Mouse (Mus musculus): ENCODE data around the gene Peli1. TPM values are rescaled to one million over a fixed set of nuclear protein-coding genes. Genes with fewer than 3 reads are reported as not detected.
A peak's percentile ranks its signal among the peaks of the same experiment; 100 is the strongest.
"Not testable (repeated sequence)": the region's sequence is repeated elsewhere in the genome, so short reads cannot be mapped to it uniquely, and the experiment has no call there.

Gene Peli1
- total and polyA plus RNA-seq, 2 experiments from 2014 or later, result 37.3 to 37.7 TPM

GRCm38 (mm10) chr11:21175063-21175462 is 84.0 kb downstream of the Peli1 start:
- Histone ChIP-seq H3K27ac (ENCODE audit: low read depth, low read length) (no peak overlapping the region), H3K4me1 (ENCODE audit: insufficient read depth, low read length) (no peaks in the 10 kb centered on the region), H3K4me2 (ENCODE audit: low read depth, low read length, poor library complexity, severe bottlenecking) (no peak overlapping the region), H3K9ac (replicated peaks; ENCODE audit: low read length, poor library complexity, severe bottlenecking) (no peak overlapping the region), H3K4me3 (ENCODE audit: low read depth, low read length) (no peak overlapping the region), H3K36me3 (ENCODE audit: insufficient read depth, low read length) (no peaks in the 10 kb centered on the region), H3K27me3 (ENCODE audit: insufficient read depth, low read length) (no peaks in the 10 kb centered on the region), H3K9me3 (ENCODE audit: low read length) (no peaks in the 10 kb centered on the region)
- ATAC-seq (ENCODE audit: low FRiP score), result no peak
- 87% methylated on average over 7 of the region's 7 CpGs for WGBS
- DNase-seq (ENCODE audit: low spot score), result no peak
- TF ChIP-seq CTCF (IDR thresholded peaks at IDR 0.05), result no peak

- no peak overlapping the region for H3K4me2 ChIP-seq (ENCODE audit: low read depth, low read length, poor library complexity, severe bottlenecking)
- DNase-seq (ENCODE audit: low spot score) (no peak), ATAC-seq (ENCODE audit: low FRiP score) (no peak)
- no peaks in the 10 kb centered on the region for H3K27me3 ChIP-seq (ENCODE audit: insufficient read depth, low read length)
- H3K9me3 ChIP-seq (ENCODE audit: low read length), result no peaks in the 10 kb centered on the region
- H3K36me3 ChIP-seq (ENCODE audit: insufficient read depth, low read length), result no peaks in the 10 kb centered on the region
- no peak overlapping the region for H3K4me3 ChIP-seq (ENCODE audit: low read depth, low read length)
- H3K9ac ChIP-seq (replicated peaks; ENCODE audit: low read length, poor library complexity, severe bottlenecking), result no peak overlapping the region
- no peak for TF ChIP-seq CTCF (IDR thresholded peaks at IDR 0.05)
- H3K4me1 ChIP-seq (ENCODE audit: insufficient read depth, low read length), result no peaks in the 10 kb centered on the region
- H3K27ac ChIP-seq (ENCODE audit: low read depth, low read length), result no peak overlapping the region
Observed at GRCm38 (mm10) chr11:21176491-21176890, 85.4 kb downstream of the Peli1 start.

- ATAC-seq (ENCODE audit: low FRiP score), result peak; percentile 56
Observed at GRCm38 (mm10) chr11:21178343-21178742, 87.3 kb downstream of the Peli1 start.

GRCm38 (mm10) chr11:21178998-21179645 is 88.0 kb downstream of the Peli1 start:
- H3K27ac ChIP-seq (ENCODE audit: low read depth, low read length), result no peak overlapping the region
- ATAC-seq (ENCODE audit: low FRiP score) (no peak), DNase-seq (ENCODE audit: low spot score) (no peak)
- 87% methylated on average over 8 of the region's 8 CpGs for WGBS
- no peaks in the 10 kb centered on the region for H3K27me3 ChIP-seq (ENCODE audit: insufficient read depth, low read length)
- no peak overlapping the region for H3K4me2 ChIP-seq (ENCODE audit: low read depth, low read length, poor library complexity, severe bottlenecking)
- H3K4me1 ChIP-seq (ENCODE audit: insufficient read depth, low read length), result no peaks in the 10 kb centered on the region
- H3K4me3 ChIP-seq (ENCODE audit: low read depth, low read length), result no peak overlapping the region
- no peaks in the 10 kb centered on the region for H3K36me3 ChIP-seq (ENCODE audit: insufficient read depth, low read length)
- no peak overlapping the region for H3K9ac ChIP-seq (replicated peaks; ENCODE audit: low read length, poor library complexity, severe bottlenecking)
- H3K9me3 ChIP-seq (ENCODE audit: low read length), result no peaks in the 10 kb centered on the region
- TF ChIP-seq CTCF (IDR thresholded peaks at IDR 0.05), result no peak

More at GRCm38 (mm10) chr11:21178343-21178742, 87.3 kb downstream of the Peli1 start:
- no peaks in the 10 kb centered on the region for H3K27me3 ChIP-seq (ENCODE audit: insufficient read depth, low read length)
- H3K9me3 ChIP-seq (ENCODE audit: low read length), result no peaks in the 10 kb centered on the region
- 45% methylated on average over 4 of the region's 4 CpGs for WGBS
- peak; percentile 74 for DNase-seq (ENCODE audit: low spot score)
- H3K36me3 ChIP-seq (ENCODE audit: insufficient read depth, low read length), result no peaks in the 10 kb centered on the region
- H3K4me2 ChIP-seq (ENCODE audit: low read depth, low read length, poor library complexity, severe bottlenecking), result no peak overlapping the region
- no peaks in the 10 kb centered on the region for H3K4me1 ChIP-seq (ENCODE audit: insufficient read depth, low read length)
- TF ChIP-seq CTCF (IDR thresholded peaks at IDR 0.05), result peak; percentile 90
- H3K4me3 ChIP-seq (ENCODE audit: low read depth, low read length), result no peak overlapping the region
- H3K27ac ChIP-seq (ENCODE audit: low read depth, low read length), result no peak overlapping the region
- H3K9ac ChIP-seq (replicated peaks; ENCODE audit: low read length, poor library complexity, severe bottlenecking), result no peak overlapping the region

GRCm38 (mm10) chr11:21179873-21180272 is 88.8 kb downstream of the Peli1 start:
- DNase-seq (ENCODE audit: low spot score); H3K9ac ChIP-seq (replicated peaks; ENCODE audit: low read length, poor library complexity, severe bottlenecking); ATAC-seq (ENCODE audit: low FRiP score); H3K36me3 ChIP-seq (ENCODE audit: insufficient read depth, low read length); H3K27ac ChIP-seq (ENCODE audit: low read depth, low read length); H3K4me3 ChIP-seq (ENCODE audit: low read depth, low read length); H3K27me3 ChIP-seq (ENCODE audit: insufficient read depth, low read length); H3K9me3 ChIP-seq (ENCODE audit: low read length); H3K4me2 ChIP-seq (ENCODE audit: low read depth, low read length, poor library complexity, severe bottlenecking); H3K4me1 ChIP-seq (ENCODE audit: insufficient read depth, low read length): not testable (repeated sequence)
- 92% methylated on average over 7 of the region's 9 CpGs for WGBS

- Histone ChIP-seq H3K4me1 (ENCODE audit: insufficient read depth, low read length) (no peaks in the 10 kb centered on the region), H3K27ac (ENCODE audit: low read depth, low read length) (no peak overlapping the region), H3K4me2 (ENCODE audit: low read depth, low read length, poor library complexity, severe bottlenecking) (no peak overlapping the region), H3K4me3 (ENCODE audit: low read depth, low read length) (no peak overlapping the region), H3K9ac (replicated peaks; ENCODE audit: low read length, poor library complexity, severe bottlenecking) (no peak overlapping the region), H3K36me3 (ENCODE audit: insufficient read depth, low read length) (no peaks in the 10 kb centered on the region), H3K27me3 (ENCODE audit: insufficient read depth, low read length) (no peaks in the 10 kb centered on the region), H3K9me3 (ENCODE audit: low read length) (no peaks in the 10 kb centered on the region)
- 62% methylated on average over 1 of the region's 1 CpGs for WGBS
- TF ChIP-seq CTCF (IDR thresholded peaks at IDR 0.05), result no peak
- DNase-seq (ENCODE audit: low spot score) (no peak), ATAC-seq (ENCODE audit: low FRiP score) (no peak)
Observed at GRCm38 (mm10) chr11:21180650-21181049, 89.6 kb downstream of the Peli1 start.

All from midbrain, postnatal 0 days (tissue).